Mouse (Mus musculus): ENCODE measurements around the gene Magi2.

DNA sequence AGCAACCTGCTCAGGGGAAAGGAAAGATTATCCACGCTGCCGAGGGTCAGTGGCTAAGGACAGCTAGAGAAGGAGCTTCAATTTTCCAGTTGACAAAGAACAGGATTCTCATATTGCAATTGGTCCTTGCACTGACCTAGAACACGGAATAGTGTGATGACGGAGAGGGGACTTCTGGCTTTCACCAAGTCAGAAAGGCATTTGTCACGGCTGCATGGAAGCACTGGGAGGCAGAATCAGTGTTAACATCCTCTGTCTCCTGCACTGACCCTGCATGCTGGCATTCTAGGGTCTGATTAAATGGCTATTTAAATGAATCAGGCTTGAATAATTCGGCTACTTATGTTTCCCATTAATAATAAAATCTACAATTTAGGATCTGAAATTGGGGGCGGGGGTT is 1455.4 kb downstream of the Magi2 start:
- no peak for TF ChIP-seq CTCF (IDR thresholded peaks at IDR 0.05; ENCODE audit: control insufficient read depth, insufficient read depth, insufficient read length)
- no peak for TF ChIP-seq USF1 (IDR thresholded peaks at IDR 0.05; ENCODE audit: low read depth)

Measured in C2C12 (cell line).